Mouse (Mus musculus) lung, postnatal 0 days (tissue): ENCODE data around the gene Lrrn4.

Experiments
- CTCF ChIP-seq: IDR thresholded peaks from 2 replicates; pipeline ENCODE4 v1.5.1; 2016; ENCODE audit warnings: antibody characterized with exemption, mild to moderate bottlenecking
- EP300 ChIP-seq: IDR thresholded peaks from 2 replicates; pipeline ENCODE4 v1.6.1; 2016; ENCODE audit warnings: antibody characterized with exemption, mild to moderate bottlenecking, control low read depth

- TF ChIP-seq CTCF (no peak), EP300 (no peak)
Measured at GRCm38 (mm10) chr2:132902056-132902455, 21.4 kb upstream of the Lrrn4 start.
